Mouse (Mus musculus) stomach, embryonic 16.5 days (tissue): ENCODE data around the gene Urm1. TPM values are rescaled to one million over a fixed set of nuclear protein-coding genes. Genes with fewer than 3 reads are reported as not detected.

ENCODE experiments used
- ATAC-seq: fragments of 200-750 bp; cut with Nextera tagmentation; 2 replicates; pipeline ENCODE4 v1.8.0; 2017; ENCODE audit warnings: moderate number of reproducible peaks, moderate TSS enrichment; ENCODE audit not compliant: insufficient read depth, low FRiP score
- H3K27ac ChIP-seq: fragments of 300-500 bp; sonication (generic); 2 replicates; pipeline ENCODE4 v1.5.1; 2014; ENCODE audit warnings: low read length
- H3K27me3 ChIP-seq: fragments of 300-500 bp; sonication (generic); 2 replicates; pipeline ENCODE4 v1.6.1; 2014; ENCODE audit warnings: low read length, control low read depth, mixed read lengths; ENCODE audit not compliant: control insufficient read depth, insufficient read depth
- H3K36me3 ChIP-seq: fragments of 300-500 bp; sonication (generic); 2 replicates; pipeline ENCODE4 v1.6.1; 2014; ENCODE audit warnings: low read length; ENCODE audit not compliant: control insufficient read depth, insufficient read depth
- H3K4me1 ChIP-seq: fragments of 300-500 bp; sonication (generic); 2 replicates; pipeline ENCODE4 v1.6.1; 2014; ENCODE audit warnings: low read length, control low read depth, mixed read lengths; ENCODE audit not compliant: control insufficient read depth, insufficient read depth
- H3K4me2 ChIP-seq: fragments of 300-500 bp; sonication (generic); 2 replicates; pipeline ENCODE4 v1.6.1; 2014; ENCODE audit warnings: low read depth, low read length, mixed read lengths
- H3K4me3 ChIP-seq: fragments of 300-500 bp; sonication (generic); replicated peaks from 2 replicates; pipeline ENCODE4 v1.5.1; 2014; ENCODE audit warnings: mild to moderate bottlenecking, low read length
- H3K9ac ChIP-seq: fragments of 300-500 bp; sonication (generic); 2 replicates; pipeline ENCODE4 v1.6.1; 2014; ENCODE audit warnings: low read length
- H3K9me3 ChIP-seq: fragments of 300-500 bp; sonication (generic); replicated peaks from 2 replicates; pipeline ENCODE4 v1.6.1; 2016; ENCODE audit warnings: low read length, control low read depth; ENCODE audit not compliant: control insufficient read depth
- WGBS: fragments of 180-500 bp; shearing (Covaris S2); extraction: QIAGEN DNeasy Blood & Tissue Kit; methylation state at CpG from one replicate; pipeline ENCODE4 v1.1.7; 2014; 5-methylcytosine and 5-hydroxymethylcytosine counted together
- polyA plus RNA-seq: library from polyadenylated mRNA; unstranded; fragments of >200 nt; fragmentation: Nextera tagmentation; extraction: Ambion mirVana; gene quantifications from 2 replicates; pipeline ENCODE4 v1.2.1, GENCODE M21; 2015

The Urm1 gene
- polyA plus RNA-seq, 1 experiment from 2014 or later, result 22.0 TPM

DNA sequence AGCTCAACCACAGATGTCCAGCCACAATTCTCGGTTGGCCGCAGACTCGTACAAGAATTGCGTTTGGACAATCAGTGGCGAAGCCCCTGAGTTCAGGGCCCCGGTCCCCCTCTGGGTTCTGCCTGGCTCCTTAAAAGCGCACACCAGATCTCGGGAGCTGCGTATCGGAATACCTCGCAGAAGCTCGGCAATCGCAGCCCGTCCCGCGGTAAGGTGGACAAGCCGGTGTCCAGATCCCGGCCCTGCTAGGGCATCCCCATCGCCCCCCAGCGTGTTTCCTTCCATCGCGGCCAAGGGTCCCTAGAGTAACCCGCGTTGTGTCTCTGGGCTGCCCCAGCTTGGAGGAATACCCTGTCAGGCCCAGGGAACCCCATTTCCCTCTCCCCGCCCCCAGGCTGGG lies 25.8 kb downstream of the Urm1 start:
- Histone ChIP-seq H3K36me3 (0 out of 2 replicates have a peak, but pooled peaks cover 5% of the 10 kb centered on the region), H3K27ac (no peak overlapping the region), H3K4me3 (peak overlapping the region; percentile 21; the same call in 1 of the 2 replicates), H3K4me1 (no peaks in the 10 kb centered on the region), H3K9me3 (no peaks in the 10 kb centered on the region), H3K4me2 (peak overlapping the region; percentile 33), H3K9ac (no peak overlapping the region), H3K27me3 (peaks cover 40% of the 10 kb centered on the region)
- WGBS, result 27% methylated on average over 25 of the region's 25 CpGs
- no peak for ATAC-seq

DNA sequence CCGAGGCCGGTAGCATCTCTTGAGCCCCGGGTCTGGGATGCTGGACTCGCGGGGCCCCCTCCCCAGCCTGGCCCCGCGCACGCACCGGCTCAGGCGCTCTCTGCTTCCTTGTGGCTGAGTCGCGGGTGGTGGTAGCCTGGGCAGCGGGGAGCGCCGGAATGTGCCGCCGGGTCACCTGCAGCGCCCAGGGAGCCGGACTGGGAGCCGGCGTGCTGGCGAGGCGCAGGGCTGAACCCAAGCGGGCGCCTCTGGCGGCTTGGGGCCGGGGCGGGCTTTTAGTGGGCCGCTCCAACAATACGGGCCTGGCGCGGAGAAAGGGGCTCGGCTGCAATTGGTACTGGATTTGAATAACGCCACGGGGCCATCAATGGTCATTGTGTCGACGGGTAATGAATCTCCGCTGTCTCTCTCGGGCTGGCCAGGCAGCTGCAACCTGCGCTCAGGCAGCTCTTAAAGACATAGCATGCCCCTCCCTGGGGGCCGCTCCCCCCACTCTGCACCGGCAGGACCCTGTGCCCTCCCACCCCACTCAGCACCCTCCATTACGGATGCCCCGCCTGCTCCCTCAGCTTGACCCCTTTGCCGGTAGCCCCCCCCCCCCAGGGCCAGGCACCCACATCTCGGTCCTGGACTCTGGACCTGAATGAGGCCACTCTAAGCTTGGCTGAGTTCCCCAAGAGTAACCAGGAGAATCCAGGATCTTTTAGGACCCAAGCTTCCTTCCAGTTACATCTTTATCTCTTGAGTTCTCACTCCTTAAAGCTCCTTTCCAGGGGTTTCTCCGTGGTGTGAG lies 26.4 kb downstream of the Urm1 start:
- no peak for ATAC-seq
- Histone ChIP-seq H3K4me3 (peak overlapping the region; percentile 21), H3K9me3 (no peaks in the 10 kb centered on the region), H3K9ac (peak overlapping the region; percentile 44; the same call in 1 of the 2 replicates), H3K4me2 (peak overlapping the region; percentile 33), H3K4me1 (no peaks in the 10 kb centered on the region), H3K36me3 (0 out of 2 replicates have a peak, but pooled peaks cover 2% of the 10 kb centered on the region), H3K27ac (no peak overlapping the region), H3K27me3 (peaks cover 40% of the 10 kb centered on the region)
- 14% methylated on average over 47 of the region's 47 CpGs for WGBS

DNA sequence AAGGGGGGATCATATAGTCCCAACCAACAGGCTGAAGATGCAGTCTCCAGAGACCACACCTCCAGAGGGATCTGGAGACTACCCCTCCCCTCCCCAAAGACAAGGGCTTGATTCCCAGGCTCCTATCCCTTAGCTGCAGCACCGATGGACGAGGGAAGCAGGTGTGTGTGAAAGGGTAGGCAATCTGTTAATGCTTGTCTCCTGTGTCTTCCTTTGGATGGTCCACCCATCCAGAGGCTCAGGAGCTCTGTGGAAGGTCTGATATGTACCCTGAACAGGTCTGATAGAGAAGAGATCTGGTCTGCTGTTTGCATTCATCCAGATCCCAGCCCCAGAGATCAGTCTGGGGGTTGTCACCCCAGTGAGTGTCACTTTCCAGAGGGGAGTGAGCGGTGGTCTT lies 27.0 kb downstream of the Urm1 start:
- no peak overlapping the region for H3K27ac ChIP-seq
- WGBS, result 62% methylated on average over 3 of the region's 3 CpGs
- no peak overlapping the region for H3K9ac ChIP-seq
- no peak overlapping the region for H3K4me2 ChIP-seq
- ATAC-seq, result no peak
- H3K4me1 ChIP-seq, result no peaks in the 10 kb centered on the region
- H3K27me3 ChIP-seq, result peaks cover 40% of the 10 kb centered on the region
- H3K4me3 ChIP-seq, result no peak overlapping the region
- no peaks in the 10 kb centered on the region for H3K36me3 ChIP-seq
- H3K9me3 ChIP-seq, result no peaks in the 10 kb centered on the region

GRCm38 (mm10) chr2:29849041-29849440 lies 29.2 kb downstream of the Urm1 start:
- Histone ChIP-seq H3K4me1 (no peaks in the 10 kb centered on the region), H3K36me3 (no peaks in the 10 kb centered on the region), H3K4me3 (no peak overlapping the region), H3K4me2 (no peak overlapping the region), H3K27me3 (peaks cover 33% of the 10 kb centered on the region), H3K9ac (no peak overlapping the region), H3K27ac (no peak overlapping the region), H3K9me3 (no peaks in the 10 kb centered on the region)
- WGBS, result 65% methylated on average over 8 of the region's 8 CpGs
- ATAC-seq, result no peak

GRCm38 (mm10) chr2:29849841-29850480 lies 30.1 kb downstream of the Urm1 start:
- Histone ChIP-seq H3K9me3 (no peaks in the 10 kb centered on the region), H3K9ac (no peak overlapping the region), H3K4me1 (no peaks in the 10 kb centered on the region), H3K4me2 (no peak overlapping the region), H3K36me3 (no peaks in the 10 kb centered on the region), H3K27me3 (peaks cover 24% of the 10 kb centered on the region), H3K4me3 (no peak overlapping the region), H3K27ac (no peak overlapping the region)
- ATAC-seq, result no peak
- WGBS, result 51% methylated on average over 5 of the region's 5 CpGs

GRCm38 (mm10) chr2:29852957-29853485 lies 33.1 kb downstream of the Urm1 start:
- H3K27me3 ChIP-seq, result no peaks in the 10 kb centered on the region
- H3K27ac ChIP-seq, result no peak overlapping the region
- no peak overlapping the region for H3K9ac ChIP-seq
- no peaks in the 10 kb centered on the region for H3K9me3 ChIP-seq
- no peaks in the 10 kb centered on the region for H3K36me3 ChIP-seq
- WGBS, result 38% methylated on average over 4 of the region's 4 CpGs
- no peak overlapping the region for H3K4me3 ChIP-seq
- H3K4me2 ChIP-seq, result no peak overlapping the region
- no peaks in the 10 kb centered on the region for H3K4me1 ChIP-seq
- no peak for ATAC-seq

- H3K27me3 ChIP-seq, result no peaks in the 10 kb centered on the region
- WGBS, result 59% methylated on average over 5 of the region's 5 CpGs
Measured at GRCm38 (mm10) chr2:29853736-29854135, 33.9 kb downstream of the Urm1 start.

GRCm38 (mm10) chr2:29855585-29856210 lies 35.8 kb downstream of the Urm1 start:
- no peaks in the 10 kb centered on the region for H3K9me3 ChIP-seq
- no peaks in the 10 kb centered on the region for H3K36me3 ChIP-seq
- ATAC-seq, result no peak
- H3K4me2 ChIP-seq, result no peak overlapping the region
- no peaks in the 10 kb centered on the region for H3K27me3 ChIP-seq
- H3K4me3 ChIP-seq, result no peak overlapping the region
- H3K9ac ChIP-seq, result no peak overlapping the region
- 74% methylated on average over 10 of the region's 10 CpGs for WGBS
- H3K27ac ChIP-seq, result no peak overlapping the region
- no peaks in the 10 kb centered on the region for H3K4me1 ChIP-seq

More at GRCm38 (mm10) chr2:29853736-29854135, 33.9 kb downstream of the Urm1 start:
- no peaks in the 10 kb centered on the region for H3K36me3 ChIP-seq
- H3K4me1 ChIP-seq, result no peaks in the 10 kb centered on the region
- H3K4me3 ChIP-seq, result no peak overlapping the region
- no peak for ATAC-seq
- H3K9ac ChIP-seq, result no peak overlapping the region
- H3K9me3 ChIP-seq, result no peaks in the 10 kb centered on the region
- no peak overlapping the region for H3K27ac ChIP-seq
- no peak overlapping the region for H3K4me2 ChIP-seq
